9 mouse cellular contexts compared by ENCODE assay signal in genomic region chr14:51738411-51739149, GRCm38 (mm10). TPM values are rescaled to one million over a fixed set of nuclear protein-coding genes. Genes with fewer than 3 reads are reported as not detected.
DNase-seq lines count a peak whose midpoint lies in the region; ATAC-seq lines count a peak whose summit lies in the region.
"Had no signal": no experiment of that assay in that cellular context is flagged by ENCODE, and none has a peak within 500 bp of the region (broad histone marks: within the 10 kb centered on the region; RNA-seq: fewer than 3 reads in every experiment).

No protein-coding gene starts in this region.

- no peaks in the 10 kb centered on the region for H3K36me3 ChIP-seq in heart, embryonic 13.5 days
- H3K36me3 ChIP-seq in hindbrain, embryonic 14.5 days (replicated peaks; ENCODE audit: control insufficient read depth, insufficient read depth): no peaks in the 10 kb centered on the region
- H3K36me3 ChIP-seq in midbrain, embryonic 11.5 days (ENCODE audit: control insufficient read depth, insufficient read depth, low read length): no peaks in the 10 kb centered on the region

- peak overlapping the region; percentile 93 for H3K4me2 ChIP-seq in heart, embryonic 13.5 days
- H3K4me2 ChIP-seq in hindbrain, embryonic 14.5 days (replicated peaks): peak overlapping the region; percentile 64
- peak overlapping the region; percentile 28 for H3K4me2 ChIP-seq in midbrain, embryonic 11.5 days

- H3K9ac ChIP-seq in heart, embryonic 13.5 days: no peak overlapping the region
- H3K9ac ChIP-seq in hindbrain, embryonic 14.5 days: no peak overlapping the region
- H3K9ac ChIP-seq in midbrain, embryonic 11.5 days (ENCODE audit: low read length): no peak overlapping the region

- peaks cover 61% of the 10 kb centered on the region for H3K27me3 ChIP-seq in heart, embryonic 13.5 days (replicated peaks)
- H3K27me3 ChIP-seq in hindbrain, embryonic 14.5 days (ENCODE audit: control insufficient read depth, insufficient read depth, low read length): peaks cover 43% of the 10 kb centered on the region
- H3K27me3 ChIP-seq in midbrain, embryonic 11.5 days (ENCODE audit: control insufficient read depth, insufficient read depth, low read length): peaks cover 39% of the 10 kb centered on the region

- H3K9me3 ChIP-seq in heart, embryonic 13.5 days: no peaks in the 10 kb centered on the region
- no peaks in the 10 kb centered on the region for H3K9me3 ChIP-seq in hindbrain, embryonic 14.5 days (ENCODE audit: control insufficient read depth, low read length)
- H3K9me3 ChIP-seq in midbrain, embryonic 11.5 days (ENCODE audit: control insufficient read depth, low read length): no peaks in the 10 kb centered on the region

- DNase-seq in heart, postnatal 14 days: no peak
- peak; percentile 0 for DNase-seq in adipocyte (ENCODE audit: low spot score)
- no peak for DNase-seq in hindbrain, embryonic 14.5 days (ENCODE audit: low spot score)
- DNase-seq in midbrain, embryonic 11.5 days (ENCODE audit: low spot score, missing footprints): peak; percentile 90
- no peak for DNase-seq in adrenal gland, postnatal 14 days
- no peak for DNase-seq in lung, postnatal 25 days (ENCODE audit: low spot score)
- no peak for DNase-seq in lung, postnatal 14 days

- peaks cover 12% of the 10 kb centered on the region for H3K4me1 ChIP-seq in heart, embryonic 13.5 days
- H3K4me1 ChIP-seq in hindbrain, embryonic 14.5 days (replicated peaks; ENCODE audit: control insufficient read depth, insufficient read depth, low read length): peaks cover 7% of the 10 kb centered on the region; the same call in 1 of the 2 replicates
- peaks cover 8% of the 10 kb centered on the region for H3K4me1 ChIP-seq in midbrain, embryonic 11.5 days (ENCODE audit: control insufficient read depth, insufficient read depth, low read length)

- no peak overlapping the region for H3K27ac ChIP-seq in heart, embryonic 13.5 days (replicated peaks)
- no peak overlapping the region for H3K27ac ChIP-seq in hindbrain, embryonic 14.5 days
- no peak overlapping the region for H3K27ac ChIP-seq in midbrain, embryonic 11.5 days (ENCODE audit: low read depth, low read length)

- 4% methylated on average over 29 of the region's 29 CpGs for WGBS in heart, embryonic 13.5 days
- 4% methylated on average over 29 of the region's 29 CpGs for WGBS in hindbrain, embryonic 14.5 days
- 2% methylated on average over 29 of the region's 29 CpGs for WGBS in midbrain, embryonic 11.5 days

- intact Hi-C loops in heart, postnatal 14 days (cut with DNase I): no loop called here

- no peak for ATAC-seq in heart, embryonic 13.5 days (ENCODE audit: extremely low read depth, insufficient number of reproducible peaks, low FRiP score, low TSS enrichment)
- no peak for ATAC-seq in hindbrain, embryonic 14.5 days (ENCODE audit: low FRiP score)
- peak; percentile 38 for ATAC-seq in midbrain, embryonic 11.5 days (ENCODE audit: low FRiP score)

- peak overlapping the region; percentile 57 for H3K4me3 ChIP-seq in heart, embryonic 13.5 days
- H3K4me3 ChIP-seq in hindbrain, embryonic 14.5 days (replicated peaks; ENCODE audit: low read length): peak overlapping the region; percentile 25
- 0 out of 2 replicates have a peak overlapping the region, but pooled peaks have one; percentile 3 for H3K4me3 ChIP-seq in midbrain, embryonic 11.5 days (ENCODE audit: low read depth, low read length)
- H3K4me3 ChIP-seq: erythroblast, embryonic 14.5 days had no signal

RNA-seq across cellular contexts. Expression of gene Gm5800, which starts 21.6 kb away (rescaled TPM):
- polyA plus RNA-seq in heart, embryonic 13.5 days (2015; fragmentation: Nextera tagmentation; extraction: Ambion mirVana): not detected in 2 replicates
- not detected for total RNA-seq in heart, postnatal 14 days (2021)
- not detected in 2 replicates for polyA plus RNA-seq in hindbrain, embryonic 14.5 days (2014; fragmentation: Nextera tagmentation; extraction: Ambion mirVana)
- not detected in 2 replicates for polyA plus RNA-seq in midbrain, embryonic 11.5 days (2014; fragmentation: Nextera tagmentation; extraction: Ambion mirVana)
- total RNA-seq in adrenal gland, postnatal 14 days (2021): not detected in 2 replicates
- polyA plus RNA-seq: erythroblast, embryonic 14.5 days had no signal

RNA-seq across cellular contexts. Expression of gene Ang4, which starts 34.8 kb away (rescaled TPM):
- not detected in 2 replicates for polyA plus RNA-seq in heart, embryonic 13.5 days (2015; fragmentation: Nextera tagmentation; extraction: Ambion mirVana)
- not detected for total RNA-seq in heart, postnatal 14 days (2021)
- polyA plus RNA-seq in hindbrain, embryonic 14.5 days (2014; fragmentation: Nextera tagmentation; extraction: Ambion mirVana): not detected in 2 replicates
- not detected in 2 replicates for polyA plus RNA-seq in midbrain, embryonic 11.5 days (2014; fragmentation: Nextera tagmentation; extraction: Ambion mirVana)
- total RNA-seq in adrenal gland, postnatal 14 days (2021): not detected in 2 replicates
- polyA plus RNA-seq: erythroblast, embryonic 14.5 days had no signal

RNA-seq across cellular contexts. Expression of gene Gm17079, which starts 43.3 kb away (rescaled TPM):
- not detected in 2 replicates for polyA plus RNA-seq in heart, embryonic 13.5 days (2015; fragmentation: Nextera tagmentation; extraction: Ambion mirVana)
- not detected for total RNA-seq in heart, postnatal 14 days (2021)
- polyA plus RNA-seq in hindbrain, embryonic 14.5 days (2014; fragmentation: Nextera tagmentation; extraction: Ambion mirVana): not detected in 2 replicates
- polyA plus RNA-seq in midbrain, embryonic 11.5 days (2014; fragmentation: Nextera tagmentation; extraction: Ambion mirVana): not detected in 2 replicates
- total RNA-seq in adrenal gland, postnatal 14 days (2021): not detected in 2 replicates
- polyA plus RNA-seq: erythroblast, embryonic 14.5 days had no signal

Comparison
In these comparisons a context has a peak if more than half of its experiments do, and no peak if none do; other contexts are left out.
1. H3K4me2 ChIP-seq: peak in every context shown above with its lines; median percentile 93 in heart, embryonic 13.5 days; 64 in hindbrain, embryonic 14.5 days; 28 in midbrain, embryonic 11.5 days.
2. H3K4me3 ChIP-seq: peak in every context shown above with its lines; median percentile 57 in heart, embryonic 13.5 days; 25 in hindbrain, embryonic 14.5 days; 3 in midbrain, embryonic 11.5 days.
3. DNase-seq: peak in adipocyte (single experiment) and midbrain, embryonic 11.5 days (single experiment); none in heart, postnatal 14 days (0 of 2), hindbrain, embryonic 14.5 days (single experiment), adrenal gland, postnatal 14 days (single experiment), lung, postnatal 25 days (single experiment) and lung, postnatal 14 days (single experiment).